Mouse (Mus musculus) olfactory bulb, adult 2 months (tissue): Measurements from ENCODE around the gene Sorcs3.

Experiments
- CTCF ChIP-seq: fragments of 200-500 bp; IDR thresholded peaks from 2 replicates; pipeline ENCODE4 v1.5.1; 2012; ENCODE audit warnings: low read depth, mild to moderate bottlenecking, low read length, moderate library complexity; ENCODE audit not compliant: insufficient read depth
- POLR2A ChIP-seq: fragments of 200-500 bp; IDR thresholded peaks from 2 replicates; pipeline ENCODE4 v1.6.1; 2012; ENCODE audit warnings: mild to moderate bottlenecking, low read depth, low read length, moderate library complexity; ENCODE audit not compliant: insufficient read depth

DNA sequence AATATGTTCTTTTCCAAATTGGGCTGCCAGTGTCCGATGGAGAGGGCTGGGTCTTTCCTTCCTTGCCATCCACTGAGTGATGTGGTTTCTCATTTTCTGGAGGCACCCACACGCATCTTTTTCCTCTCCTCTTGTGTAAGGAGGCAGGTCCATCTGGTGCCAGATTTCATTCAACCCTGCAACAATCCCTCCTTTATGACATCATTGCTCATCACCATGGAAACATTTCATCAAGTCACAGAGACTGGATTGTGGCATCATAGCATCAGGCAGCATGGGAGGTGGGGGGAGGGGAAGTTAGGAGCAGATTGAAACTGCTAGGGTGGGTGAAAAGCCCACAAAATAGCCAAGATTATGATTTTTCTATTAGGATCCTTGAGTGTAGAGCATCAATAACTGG is 35.1 kb downstream of the Sorcs3 start:
- no peak for TF ChIP-seq CTCF
- no peak for TF ChIP-seq POLR2A
